Mouse (Mus musculus) lung, adult 2 months (tissue): ENCODE measurements around the gene Gng3. TPM values are rescaled to one million over a fixed set of nuclear protein-coding genes. Genes with fewer than 3 reads are reported as not detected.

Experiments used
- DNase-seq: peaks from one replicate; pipeline ENCODE4 v3.0.0; 2022
- H3K4me1 ChIP-seq: fragments of 200-500 bp; 2 replicates; pipeline ENCODE4 v1.6.1; 2011; ENCODE audit warnings: low read length; ENCODE audit not compliant: control insufficient read depth, insufficient read depth
- H3K4me3 ChIP-seq: fragments of 200-500 bp; replicated peaks from 2 replicates; pipeline ENCODE3; 2011; ENCODE audit warnings: low read depth, mild to moderate bottlenecking, control low read depth, low read length; ENCODE audit errors: extremely low read depth
- CTCF ChIP-seq: fragments of 200-500 bp; IDR thresholded peaks from 2 replicates; pipeline ENCODE4 v1.5.1; 2011; ENCODE audit warnings: mild to moderate bottlenecking, low read length, control low read depth; ENCODE audit not compliant: insufficient read depth
- POLR2A ChIP-seq: fragments of 200-500 bp; IDR thresholded peaks from 2 replicates; pipeline ENCODE4 v1.6.1; 2011; ENCODE audit warnings: low read depth, mild to moderate bottlenecking, control low read depth, low read length, borderline replicate concordance; ENCODE audit errors: extremely low read depth
- WGBS: fragments of 180-500 bp; shearing (Covaris S2); methylation state at CpG from one replicate; pipeline ENCODE4 v1.1.7; 2018; 5-methylcytosine and 5-hydroxymethylcytosine counted together
- polyA plus RNA-seq: library from polyadenylated mRNA; depleted of rRNA; stranded (reverse); fragments of >200 nt; gene quantifications from 2 replicates; pipeline ENCODE4 v1.2.3, GENCODE M21; 2012; rRNA removed

The Gng3 gene
- polyA plus RNA-seq, 1 experiment: 0.11 TPM

- no peak for DNase-seq
- TF ChIP-seq CTCF: no peak
- no peak for TF ChIP-seq POLR2A
- no peaks in the 10 kb centered on the region for H3K4me1 ChIP-seq
- 69% methylated on average over 7 of the region's 7 CpGs for WGBS
- H3K4me3 ChIP-seq: no peak overlapping the region
These were observed 48.8 kb downstream of the Gng3 start for GRCm38 (mm10) chr19:8790171-8790570.

GRCm38 (mm10) chr19:8789171-8789570 lies 49.8 kb downstream of the Gng3 start:
- Histone ChIP-seq H3K4me1 (no peaks in the 10 kb centered on the region), H3K4me3 (no peak overlapping the region)
- 50% methylated on average over 1 of the region's 1 CpGs for WGBS
- TF ChIP-seq CTCF: no peak
- TF ChIP-seq POLR2A: no peak
- no peak for DNase-seq

GRCm38 (mm10) chr19:8788521-8788920 lies 50.5 kb downstream of the Gng3 start:
- WGBS: 45% methylated on average over 3 of the region's 3 CpGs
- no peaks in the 10 kb centered on the region for H3K4me1 ChIP-seq
- TF ChIP-seq CTCF (no peak), POLR2A (no peak)
- no peak overlapping the region for H3K4me3 ChIP-seq
- DNase-seq: no peak

Other genes starting within 250 kb of the Gng3 start
- gene Slc22a8, start 247.9 kb downstream of the Gng3 start, polyA plus RNA-seq: 0.07 TPM in 1 of 2 replicates, not detected in the other
- gene Slc22a6, start 221.2 kb downstream of the Gng3 start, polyA plus RNA-seq: not detected in 2 replicates
- 0.89 and 1.7 TPM in 2 replicates for gene Chrm1, start 175.4 kb downstream of the Gng3 start, polyA plus RNA-seq
- 263 and 265 TPM in 2 replicates for gene Slc3a2, start 115.8 kb downstream of the Gng3 start, polyA plus RNA-seq
- gene Wdr74, start 103.4 kb downstream of the Gng3 start, polyA plus RNA-seq: 19.5 and 21.3 TPM in 2 replicates
- not detected in 2 replicates for gene 1700092M07Rik, start 98.5 kb downstream of the Gng3 start, polyA plus RNA-seq
- 79.0 and 88.0 TPM in 2 replicates for gene Stx5a, start 97.8 kb downstream of the Gng3 start, polyA plus RNA-seq
- 61.4 and 85.3 TPM in 2 replicates for gene Nxf1, start 82.1 kb downstream of the Gng3 start, polyA plus RNA-seq
- gene Tmem223, start 68.2 kb downstream of the Gng3 start, polyA plus RNA-seq: 188 and 217 TPM in 2 replicates
- gene Tmem179b, start 64.7 kb downstream of the Gng3 start, polyA plus RNA-seq: 88.7 and 103 TPM in 2 replicates
- gene Taf6l, start 52.8 kb downstream of the Gng3 start, polyA plus RNA-seq: 8.6 and 9.0 TPM in 2 replicates
- gene Polr2g, start 40.6 kb downstream of the Gng3 start, polyA plus RNA-seq: 26.2 and 42.5 TPM in 2 replicates
- 1.9 and 2.3 TPM in 2 replicates for gene Zbtb3, start 36.6 kb downstream of the Gng3 start, polyA plus RNA-seq
- 8.5 and 12.8 TPM in 2 replicates for gene Ttc9c, start 19.9 kb downstream of the Gng3 start, polyA plus RNA-seq
- 25.4 and 28.0 TPM in 2 replicates for gene Hnrnpul2, start 19.2 kb downstream of the Gng3 start, polyA plus RNA-seq
- gene AC129217.1, start 9.4 kb downstream of the Gng3 start, polyA plus RNA-seq: not detected in 2 replicates
- gene Bscl2, start 1.7 kb downstream of the Gng3 start, polyA plus RNA-seq: 140 and 164 TPM in 2 replicates
- gene Lrrn4cl, start 11.6 kb upstream of the Gng3 start, polyA plus RNA-seq: 2.1 and 3.4 TPM in 2 replicates
- gene Ubxn1, start 32.3 kb upstream of the Gng3 start, polyA plus RNA-seq: 84.2 and 101 TPM in 2 replicates
- 26.2 and 37.6 TPM in 2 replicates for gene Uqcc3, start 41.7 kb upstream of the Gng3 start, polyA plus RNA-seq
- 0.58 and 1.7 TPM in 2 replicates for gene Lbhd1, start 44.5 kb upstream of the Gng3 start, polyA plus RNA-seq
- not detected in 2 replicates for gene Gm49403, start 44.7 kb upstream of the Gng3 start, polyA plus RNA-seq
- gene 1810009A15Rik, start 49.7 kb upstream of the Gng3 start, polyA plus RNA-seq: 11.8 and 15.4 TPM in 2 replicates
- gene Gm49416, start 49.7 kb upstream of the Gng3 start, polyA plus RNA-seq: not detected in 2 replicates
- 18.5 and 22.2 TPM in 2 replicates for gene Ints5, start 53.8 kb upstream of the Gng3 start, polyA plus RNA-seq
- 83.8 and 124 TPM in 2 replicates for gene Ganab, start 58.9 kb upstream of the Gng3 start, polyA plus RNA-seq
- gene B3gat3, start 81.2 kb upstream of the Gng3 start, polyA plus RNA-seq: 92.3 and 107 TPM in 2 replicates
- gene Rom1, start 90.2 kb upstream of the Gng3 start, polyA plus RNA-seq: 11.3 and 14.1 TPM in 2 replicates
- 50.5 and 65.5 TPM in 2 replicates for gene Eml3, start 90.4 kb upstream of the Gng3 start, polyA plus RNA-seq
- gene Mta2, start 102.7 kb upstream of the Gng3 start, polyA plus RNA-seq: 20.0 and 26.9 TPM in 2 replicates
- 14.9 and 17.9 TPM in 2 replicates for gene Tut1, start 114.7 kb upstream of the Gng3 start, polyA plus RNA-seq
- 121 and 206 TPM in 2 replicates for gene Eef1g, start 127.8 kb upstream of the Gng3 start, polyA plus RNA-seq
- gene Ahnak, start 150.1 kb upstream of the Gng3 start, polyA plus RNA-seq: 56.3 and 84.7 TPM in 2 replicates
- 138,577 and 142,361 TPM in 2 replicates for gene Scgb1a1, start 248.8 kb upstream of the Gng3 start, polyA plus RNA-seq